Mouse (Mus musculus) cerebellum, adult 2 months (tissue): ENCODE measurements at regions not wholly inside any gene's neighbourhood (a gene's known extent, or its start where the extent isn't known, plus 50 kb on each side); places are given as distances from the start of the nearest gene placed in this dataset.

Experiments
- CTCF ChIP-seq: fragments of 200-500 bp; IDR thresholded peaks from 2 replicates; pipeline ENCODE4 v1.5.1; 2011; ENCODE audit warnings: low read depth, mild to moderate bottlenecking, control low read depth, low read length, moderate library complexity, borderline replicate concordance; ENCODE audit not compliant: insufficient read depth
- POLR2A ChIP-seq: fragments of 200-500 bp; IDR thresholded peaks from 2 replicates; pipeline ENCODE4 v1.6.1; 2011; ENCODE audit warnings: low read length, control low read depth, borderline replicate concordance; ENCODE audit not compliant: insufficient read depth

- TF ChIP-seq CTCF (no peak), POLR2A (no peak)
These were observed 313.4 kb downstream of the Med13l start for GRCm38 (mm10) chr5:118873871-118874270.
